Mouse (Mus musculus) embryonic facial prominence, embryonic 15.5 days (tissue): ENCODE results near the gene 2510009E07Rik. TPM values are rescaled to one million over a fixed set of nuclear protein-coding genes. Genes with fewer than 3 reads are reported as not detected.
A peak's percentile ranks its signal among the peaks of the same experiment; 100 is the strongest.

Experiments used
- ATAC-seq: fragments of 200-750 bp; cut with Nextera tagmentation; 2 replicates; pipeline ENCODE4 v1.8.0; 2017; ENCODE audit warnings: low read depth, moderate TSS enrichment; ENCODE audit not compliant: insufficient number of reproducible peaks, low FRiP score, low TSS enrichment
- H3K27ac ChIP-seq: fragments of 300-500 bp; sonication (generic); replicated peaks from 2 replicates; pipeline ENCODE4 v1.5.1; 2015; ENCODE audit warnings: mild to moderate bottlenecking, inconsistent platforms
- H3K27me3 ChIP-seq: fragments of 300-500 bp; sonication (generic); 2 replicates; pipeline ENCODE4 v1.6.1; 2015; ENCODE audit warnings: inconsistent platforms
- H3K36me3 ChIP-seq: fragments of 300-500 bp; sonication (generic); 2 replicates; pipeline ENCODE4 v1.6.1; 2015; ENCODE audit warnings: mild to moderate bottlenecking, inconsistent platforms
- H3K4me1 ChIP-seq: fragments of 300-500 bp; sonication (generic); 2 replicates; pipeline ENCODE4 v1.6.1; 2015; ENCODE audit warnings: inconsistent platforms
- H3K4me2 ChIP-seq: fragments of 300-500 bp; sonication (generic); replicated peaks from 2 replicates; pipeline ENCODE4 v1.6.1; 2015; ENCODE audit warnings: mild to moderate bottlenecking, inconsistent platforms
- H3K4me3 ChIP-seq: fragments of 300-500 bp; sonication (generic); replicated peaks from 2 replicates; pipeline ENCODE4 v1.5.1; 2015; ENCODE audit warnings: mild to moderate bottlenecking, inconsistent platforms
- H3K9ac ChIP-seq: fragments of 300-500 bp; sonication (generic); 2 replicates; pipeline ENCODE4 v1.6.1; 2015; ENCODE audit warnings: inconsistent platforms
- H3K9me3 ChIP-seq: fragments of 300-500 bp; sonication (generic); replicated peaks from 2 replicates; pipeline ENCODE4 v1.6.1; 2016; ENCODE audit warnings: inconsistent platforms
- WGBS: fragments of 180-500 bp; shearing (Covaris S2); methylation state at CpG from one replicate; pipeline ENCODE4 v1.1.7; 2015; 5-methylcytosine and 5-hydroxymethylcytosine counted together
- polyA plus RNA-seq: library from polyadenylated mRNA; unstranded; fragments of >200 nt; fragmentation: Nextera tagmentation; extraction: Ambion mirVana; gene quantifications from 2 replicates; pipeline ENCODE4 v1.2.1, GENCODE M21; 2015

2510009E07Rik gene
- polyA plus RNA-seq, 1 experiment from 2014 or later, result 23.9 TPM

GRCm38 (mm10) chr16:21710321-21710720 is 15.9 kb upstream of the 2510009E07Rik start:
- H3K27ac ChIP-seq, result no peak overlapping the region
- no peaks in the 10 kb centered on the region for H3K4me1 ChIP-seq
- WGBS, result 38% methylated on average over 2 of the region's 2 CpGs
- H3K4me2 ChIP-seq, result no peak overlapping the region
- no peaks in the 10 kb centered on the region for H3K9me3 ChIP-seq
- no peaks in the 10 kb centered on the region for H3K27me3 ChIP-seq
- H3K4me3 ChIP-seq, result no peak overlapping the region
- ATAC-seq, result no peak
- no peaks in the 10 kb centered on the region for H3K36me3 ChIP-seq
- no peak overlapping the region for H3K9ac ChIP-seq

DNA sequence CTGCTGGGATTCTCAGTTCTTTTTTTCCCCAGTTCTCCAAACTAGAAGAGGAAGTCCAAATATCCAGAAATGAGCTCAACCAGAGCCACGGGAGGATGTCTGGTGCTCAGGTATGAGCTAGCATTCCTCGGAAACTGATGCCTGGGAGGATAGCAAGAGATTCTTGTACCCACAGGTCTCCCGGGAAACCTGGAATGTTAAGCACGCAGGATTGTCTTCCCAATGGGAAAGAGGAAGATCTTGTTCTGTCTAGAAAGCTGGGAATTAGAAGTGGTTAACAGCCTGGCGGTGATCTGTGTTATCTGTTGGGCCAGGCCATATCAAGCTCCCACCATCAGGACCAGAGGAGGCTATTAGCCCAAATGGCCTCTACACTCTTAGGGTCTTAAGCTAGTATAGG is 10.2 kb upstream of the 2510009E07Rik start:
- Histone ChIP-seq H3K4me1 (no peaks in the 10 kb centered on the region), H3K9ac (no peak overlapping the region), H3K9me3 (no peaks in the 10 kb centered on the region), H3K27ac (no peak overlapping the region), H3K4me2 (no peak overlapping the region), H3K27me3 (no peaks in the 10 kb centered on the region), H3K4me3 (no peak overlapping the region), H3K36me3 (no peaks in the 10 kb centered on the region)
- ATAC-seq, result no peak
- WGBS, result 41% methylated on average over 5 of the region's 5 CpGs

- H3K9me3 ChIP-seq, result no peaks in the 10 kb centered on the region
- 22% methylated on average over 3 of the region's 3 CpGs for WGBS
- no peak for ATAC-seq
These were observed 7.8 kb upstream of the 2510009E07Rik start for GRCm38 (mm10) chr16:21702314-21702690.

DNA sequence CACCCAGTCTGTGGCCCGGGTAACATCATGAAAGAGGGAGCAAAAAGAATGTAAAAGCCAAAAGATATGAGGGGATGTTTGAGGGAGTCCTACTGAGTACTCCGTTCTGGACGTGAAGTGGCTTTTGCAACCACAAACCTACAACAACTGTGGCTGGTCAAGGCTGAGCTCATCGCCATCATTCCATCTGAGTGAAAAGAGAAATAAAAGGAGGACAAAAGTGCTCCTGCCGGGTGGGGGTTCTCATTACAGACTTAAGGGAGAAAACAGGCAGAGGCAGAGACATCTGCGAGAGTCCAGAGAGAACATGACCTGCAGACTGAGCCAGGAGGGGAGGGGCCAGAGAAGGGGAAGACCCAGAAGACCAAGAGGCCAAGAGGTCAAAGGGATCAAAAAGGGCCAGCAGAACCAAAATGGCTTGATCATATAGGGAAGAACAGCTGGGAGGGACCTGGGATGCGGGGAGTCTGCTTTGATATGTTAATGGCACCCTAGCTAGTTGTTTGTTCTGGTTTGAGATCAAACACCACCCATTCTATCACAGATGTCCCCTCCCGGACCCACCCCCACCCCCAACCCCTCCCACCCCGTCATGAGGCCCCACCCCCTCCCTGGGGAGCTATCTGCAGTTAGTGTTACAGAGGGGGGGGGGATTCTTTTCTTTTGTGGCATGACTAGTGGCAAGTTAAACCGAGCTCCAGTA is 7.3 kb upstream of the 2510009E07Rik start:
- Histone ChIP-seq H3K4me1 (no peaks in the 10 kb centered on the region), H3K4me2 (no peak overlapping the region), H3K36me3 (no peaks in the 10 kb centered on the region), H3K4me3 (no peak overlapping the region), H3K9me3 (no peaks in the 10 kb centered on the region), H3K27me3 (no peaks in the 10 kb centered on the region), H3K27ac (no peak overlapping the region), H3K9ac (no peak overlapping the region)
- ATAC-seq, result no peak
- WGBS, result 35% methylated on average over 10 of the region's 10 CpGs

More at GRCm38 (mm10) chr16:21702314-21702690, 7.8 kb upstream of the 2510009E07Rik start:
- no peak overlapping the region for H3K27ac ChIP-seq
- H3K4me1 ChIP-seq, result no peaks in the 10 kb centered on the region
- H3K4me3 ChIP-seq, result no peak overlapping the region
- 0 out of 2 replicates have a peak overlapping the region, but pooled peaks have one; percentile 12 for H3K4me2 ChIP-seq
- H3K27me3 ChIP-seq, result no peaks in the 10 kb centered on the region
- no peaks in the 10 kb centered on the region for H3K36me3 ChIP-seq
- H3K9ac ChIP-seq, result no peak overlapping the region

DNA sequence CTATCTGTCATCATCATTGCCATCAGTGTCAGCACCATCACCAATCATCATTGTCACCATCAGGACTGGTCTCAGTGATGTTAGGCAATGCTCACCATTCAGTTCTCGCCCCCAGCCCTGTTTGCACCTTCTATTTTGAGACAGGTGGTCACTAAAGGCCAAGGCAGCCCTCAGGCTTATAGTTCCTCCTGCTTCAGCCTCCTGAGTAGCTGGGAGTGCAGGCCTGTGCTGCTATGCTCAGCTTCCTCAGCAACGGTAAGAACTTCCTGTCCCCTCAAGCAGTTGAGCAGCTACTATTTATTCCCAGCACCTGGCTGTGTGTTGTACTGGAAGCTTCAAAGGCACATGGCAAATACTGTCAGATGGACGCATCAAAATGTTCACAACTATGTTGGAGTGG is 3.7 kb upstream of the 2510009E07Rik start:
- H3K9me3 ChIP-seq, result no peaks in the 10 kb centered on the region
- H3K27ac ChIP-seq, result no peak overlapping the region
- WGBS, result 75% methylated on average over 3 of the region's 3 CpGs
- no peak overlapping the region for H3K4me3 ChIP-seq
- H3K4me2 ChIP-seq, result no peak overlapping the region
- H3K4me1 ChIP-seq, result peaks cover 9% of the 10 kb centered on the region; the same call in 1 of the 2 replicates
- no peaks in the 10 kb centered on the region for H3K27me3 ChIP-seq
- H3K36me3 ChIP-seq, result no peaks in the 10 kb centered on the region
- no peak for ATAC-seq
- H3K9ac ChIP-seq, result no peak overlapping the region

GRCm38 (mm10) chr16:21696946-21697345 is 2.5 kb upstream of the 2510009E07Rik start:
- Histone ChIP-seq H3K4me3 (no peak overlapping the region), H3K9ac (no peak overlapping the region), H3K4me1 (peaks cover 21% of the 10 kb centered on the region), H3K9me3 (no peaks in the 10 kb centered on the region), H3K4me2 (no peak overlapping the region), H3K27ac (no peak overlapping the region), H3K27me3 (no peaks in the 10 kb centered on the region), H3K36me3 (no peaks in the 10 kb centered on the region)
- ATAC-seq, result no peak
- WGBS, result 64% methylated on average over 9 of the region's 9 CpGs

- H3K27ac ChIP-seq, result peak overlapping the region; percentile 89
- WGBS, result under 1% methylated on average over 12 of the region's 12 CpGs
These were observed 745 bp upstream of the 2510009E07Rik start for GRCm38 (mm10) chr16:21695242-21695578.

GRCm38 (mm10) chr16:21693981-21694462 is 443 bp downstream of the 2510009E07Rik start:
- Histone ChIP-seq H3K4me3 (peak overlapping the region; percentile 74), H3K4me2 (peak overlapping the region; percentile 91), H3K9me3 (no peaks in the 10 kb centered on the region), H3K27me3 (no peaks in the 10 kb centered on the region), H3K4me1 (peaks cover 29% of the 10 kb centered on the region), H3K9ac (peak overlapping the region; percentile 85), H3K27ac (peak overlapping the region; percentile 89), H3K36me3 (no peaks in the 10 kb centered on the region)
- WGBS, result under 1% methylated on average over 45 of the region's 45 CpGs
- peak; percentile 74 for ATAC-seq

More at GRCm38 (mm10) chr16:21695242-21695578, 745 bp upstream of the 2510009E07Rik start:
- no peak; the same call in 1 of the 2 replicates for ATAC-seq
- peak overlapping the region; percentile 74 for H3K4me3 ChIP-seq
- peaks cover 29% of the 10 kb centered on the region for H3K4me1 ChIP-seq
- H3K9me3 ChIP-seq, result no peaks in the 10 kb centered on the region
- peak overlapping the region; percentile 56 for H3K9ac ChIP-seq
- H3K4me2 ChIP-seq, result peak overlapping the region; percentile 91
- H3K36me3 ChIP-seq, result no peaks in the 10 kb centered on the region
- H3K27me3 ChIP-seq, result no peaks in the 10 kb centered on the region

- Histone ChIP-seq H3K27me3 (no peaks in the 10 kb centered on the region), H3K9me3 (no peaks in the 10 kb centered on the region), H3K36me3 (no peaks in the 10 kb centered on the region), H3K9ac (no peak overlapping the region), H3K4me1 (peaks cover 23% of the 10 kb centered on the region), H3K4me2 (no peak overlapping the region), H3K27ac (no peak overlapping the region), H3K4me3 (no peak overlapping the region)
- 48% methylated on average over 5 of the region's 5 CpGs for WGBS
- no peak for ATAC-seq
These were observed 4.2 kb downstream of the 2510009E07Rik start for GRCm38 (mm10) chr16:21690216-21690755.

DNA sequence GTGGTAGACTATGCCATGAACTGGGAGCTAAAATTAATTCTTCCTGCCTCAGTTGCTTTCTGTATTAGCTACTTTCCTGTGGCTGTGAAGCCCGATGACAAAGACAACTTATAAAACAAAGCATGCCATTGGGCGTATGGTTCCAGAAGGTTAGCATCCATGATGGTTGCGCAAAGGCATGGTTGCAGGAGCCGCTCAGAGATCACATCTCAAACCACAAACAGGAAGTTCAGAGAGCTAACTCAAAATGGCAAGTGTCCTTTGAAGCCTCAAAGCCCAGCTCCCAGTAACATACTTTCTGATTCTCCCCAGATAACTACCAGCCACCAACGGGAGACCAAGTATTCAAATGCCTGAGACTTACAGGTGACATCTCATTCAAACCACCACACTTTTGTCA is 5.3 kb downstream of the 2510009E07Rik start:
- no peak for ATAC-seq
- Histone ChIP-seq H3K27ac (no peak overlapping the region), H3K9ac (no peak overlapping the region), H3K9me3 (no peaks in the 10 kb centered on the region), H3K27me3 (no peaks in the 10 kb centered on the region), H3K4me1 (peaks cover 21% of the 10 kb centered on the region), H3K4me3 (no peak overlapping the region), H3K36me3 (no peaks in the 10 kb centered on the region), H3K4me2 (no peak overlapping the region)
- WGBS, result 85% methylated on average over 5 of the region's 5 CpGs

DNA sequence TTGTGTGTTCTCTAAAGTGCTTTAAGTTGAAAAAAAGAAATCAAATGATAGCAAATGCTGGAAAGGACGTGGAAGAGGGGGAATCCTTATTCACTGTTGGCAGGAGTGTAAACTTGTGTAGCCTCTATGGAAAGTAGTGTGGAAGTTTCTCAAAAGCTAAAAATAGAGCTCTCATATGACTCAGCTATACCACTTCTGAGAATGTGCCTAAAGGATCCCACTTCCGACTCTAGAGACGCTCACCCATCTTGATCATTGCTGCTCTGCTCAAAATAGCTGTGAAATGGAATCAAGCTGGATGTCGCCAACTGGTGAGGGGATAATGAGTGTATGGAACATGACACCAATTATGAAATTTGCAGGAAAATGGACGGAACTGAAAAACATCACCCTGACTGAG is 7.1 kb downstream of the 2510009E07Rik start:
- Histone ChIP-seq H3K27me3 (no peaks in the 10 kb centered on the region), H3K9me3 (no peaks in the 10 kb centered on the region), H3K36me3 (peaks cover 5% of the 10 kb centered on the region; the same call in 1 of the 2 replicates), H3K9ac (no peak overlapping the region), H3K4me2 (no peak overlapping the region), H3K4me1 (peaks cover 13% of the 10 kb centered on the region; the same call in 1 of the 2 replicates), H3K4me3 (no peak overlapping the region), H3K27ac (no peak overlapping the region)
- no peak for ATAC-seq
- WGBS, result 59% methylated on average over 5 of the region's 5 CpGs
